Mouse (Mus musculus) CD4-positive, CD25-positive, alpha-beta regulatory T cell, adult 4 months (primary cell): ENCODE results near the gene Fbxl4. TPM values are rescaled to one million over a fixed set of nuclear protein-coding genes. Genes with fewer than 3 reads are reported as not detected.

Experiments
- ATAC-seq: one replicate; pipeline ENCODE4 v1.8.0; 2017
- polyA plus RNA-seq, 2 experiments: library from polyadenylated mRNA; unstranded; fragments of 100-300 nt; shearing (Covaris generic); gene quantifications; one replicate each; pipeline ENCODE4 v1.2.1; 2017

The Fbxl4 gene
- polyA plus RNA-seq, 2 experiments from 2014 or later = 15.4 to 20.9 TPM

DNA sequence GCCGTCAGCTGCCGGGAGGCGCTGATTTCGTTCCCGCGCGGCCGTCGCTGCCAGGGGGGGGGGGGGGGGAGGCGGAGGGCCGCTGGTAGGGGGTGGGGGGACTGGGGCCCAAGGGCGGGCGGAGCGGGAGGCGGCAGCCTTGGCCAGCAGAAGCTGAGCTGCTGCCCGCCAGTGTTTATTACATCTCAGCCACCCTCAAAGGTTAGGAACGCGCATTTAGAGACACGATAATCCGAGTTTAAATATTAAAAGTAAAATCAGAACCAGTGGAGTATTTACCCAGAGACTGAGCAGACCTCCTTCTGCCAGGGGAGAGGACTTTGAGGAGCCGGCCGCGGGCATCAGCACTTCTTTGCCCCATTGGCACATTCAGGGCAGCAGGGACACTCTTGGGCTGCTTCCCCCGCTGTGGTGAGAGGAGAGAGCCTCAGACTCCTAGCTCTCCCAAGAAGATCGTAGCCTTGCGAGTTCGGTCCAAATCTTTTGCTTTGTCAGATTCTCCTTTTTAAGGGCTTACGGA lies 120.4 kb downstream of the Fbxl4 start:
- no peak for ATAC-seq

DNA sequence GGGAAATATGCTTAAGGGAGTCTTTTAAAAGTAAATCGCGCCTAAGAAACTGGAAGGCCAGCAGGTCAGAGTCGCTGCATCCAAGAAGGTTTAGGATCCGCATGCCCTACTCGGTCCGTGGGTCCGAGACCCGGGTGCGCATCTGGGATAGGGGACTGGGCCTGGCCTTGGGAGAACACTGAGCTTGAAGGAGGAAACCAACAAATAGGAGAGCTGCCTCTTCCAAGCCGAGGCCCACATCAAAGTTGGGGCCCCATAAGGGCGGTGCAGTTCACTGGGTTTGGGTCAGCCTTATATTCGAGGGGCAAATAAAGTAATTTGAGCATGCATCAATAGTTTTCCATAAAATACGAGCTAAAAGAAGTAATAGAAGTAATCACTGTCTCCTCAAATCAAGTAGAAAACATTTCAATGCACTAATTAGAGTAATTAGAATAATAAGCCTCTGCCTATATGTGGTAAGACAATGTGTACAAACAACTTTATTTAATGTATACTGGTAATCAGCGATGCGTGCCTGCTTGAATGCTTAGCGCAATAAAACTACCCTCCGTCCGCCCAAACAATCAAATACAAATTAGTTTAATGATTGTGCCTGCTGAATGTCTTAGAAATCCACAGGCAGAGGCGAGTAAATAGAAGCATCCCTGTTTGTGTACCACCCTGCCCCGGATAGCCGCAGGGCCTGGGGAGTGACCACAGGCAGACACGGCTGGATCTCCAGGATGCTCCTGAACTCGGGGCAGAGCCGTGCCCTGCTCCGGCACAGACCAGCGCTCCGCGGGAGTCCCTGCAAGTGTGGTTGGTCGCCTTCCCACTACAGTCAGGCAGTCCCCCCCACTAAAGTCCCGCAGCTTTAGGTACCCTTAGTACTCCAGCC lies 121.4 kb downstream of the Fbxl4 start:
- no peak for ATAC-seq

- no peak for ATAC-seq
Observed at GRCm38 (mm10) chr4:22479368-22480090, 122.2 kb downstream of the Fbxl4 start.

GRCm38 (mm10) chr4:22480091-22480857 lies 122.9 kb downstream of the Fbxl4 start:
- ATAC-seq = no peak

- ATAC-seq = no peak
Observed at GRCm38 (mm10) chr4:22480858-22481205, 123.5 kb downstream of the Fbxl4 start.

GRCm38 (mm10) chr4:22482118-22482517 lies 124.8 kb downstream of the Fbxl4 start:
- no peak for ATAC-seq

- ATAC-seq = no peak
Observed at GRCm38 (mm10) chr4:22482756-22483280, 125.5 kb downstream of the Fbxl4 start.

GRCm38 (mm10) chr4:22483548-22483947 lies 126.2 kb downstream of the Fbxl4 start:
- ATAC-seq = no peak

Other genes starting within 250 kb of the Fbxl4 start
- under 1 TPM in 1 of 2 experiments, not detected in 1; 0.20 TPM for gene Pou3f2, start 130.8 kb downstream of the Fbxl4 start, polyA plus RNA-seq